Mouse (Mus musculus) spleen, postnatal 10 days (tissue): ENCODE measurements around the gene Nmbr.
A peak's percentile ranks its signal among the peaks of the same experiment; 100 is the strongest.

Source experiments
- DNase-seq, 2 experiments: peaks; one replicate each; pipeline ENCODE4 v3.0.0; 2021 to 2022; ENCODE audit warnings: low spot score in 2 of 2

The Nmbr gene

DNA sequence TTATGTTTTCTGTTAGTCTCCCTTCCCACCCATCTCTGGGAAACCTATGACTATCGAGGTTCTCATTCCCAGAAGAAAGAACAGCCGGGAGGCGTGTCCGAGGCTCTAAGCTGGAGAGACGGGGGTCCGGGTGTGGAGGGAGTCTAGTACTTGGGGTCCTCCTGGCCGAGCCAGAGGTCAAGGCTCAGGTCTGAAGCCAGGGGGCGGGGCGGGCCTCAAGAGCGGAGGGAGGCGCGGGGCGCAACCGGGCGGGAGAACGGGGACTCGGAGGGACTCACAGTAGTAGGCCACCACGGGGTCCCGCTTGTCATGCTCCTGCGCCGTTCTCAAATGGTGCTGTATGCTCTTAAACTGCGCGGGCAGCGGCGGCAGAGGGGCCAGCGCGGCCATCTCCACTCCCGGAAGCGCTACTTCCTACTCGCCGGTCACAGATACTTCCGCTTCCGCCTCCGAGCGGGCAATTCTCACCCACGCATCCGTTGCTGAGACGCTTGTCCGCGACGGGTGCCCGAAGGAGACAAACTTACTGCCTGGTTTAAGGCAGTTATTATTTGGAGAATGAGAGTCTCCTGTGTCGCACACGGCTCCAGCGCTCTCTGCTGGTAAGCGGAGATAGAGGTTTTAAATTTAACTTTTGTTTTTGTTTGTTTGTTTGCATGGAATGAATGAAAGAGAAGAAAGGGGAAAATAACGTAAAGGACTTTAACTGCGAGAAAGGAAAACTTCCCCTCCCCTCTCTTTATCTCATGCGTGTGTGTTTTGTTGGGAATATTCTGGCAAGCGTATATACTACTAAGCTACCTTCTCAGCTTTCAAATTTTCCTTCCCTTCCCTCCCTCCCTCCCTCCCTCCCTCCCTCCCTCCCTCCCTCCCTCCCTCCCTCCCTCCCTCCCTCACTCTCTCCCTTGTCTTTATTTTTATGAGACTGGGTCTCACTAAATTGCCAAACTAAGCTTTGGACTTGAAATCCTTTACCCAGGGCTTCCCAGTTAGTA, at the start of gene Nmbr, which contains the start of gene Vta1:
Gene Nmbr (plus strand): TSS at position 520 of the 995 bp plus-strand sequence.
Gene Vta1 (minus strand): TSS at position 489 of the 995 bp plus-strand sequence.
- peak; percentile 88 to 97 for DNase-seq

DNA sequence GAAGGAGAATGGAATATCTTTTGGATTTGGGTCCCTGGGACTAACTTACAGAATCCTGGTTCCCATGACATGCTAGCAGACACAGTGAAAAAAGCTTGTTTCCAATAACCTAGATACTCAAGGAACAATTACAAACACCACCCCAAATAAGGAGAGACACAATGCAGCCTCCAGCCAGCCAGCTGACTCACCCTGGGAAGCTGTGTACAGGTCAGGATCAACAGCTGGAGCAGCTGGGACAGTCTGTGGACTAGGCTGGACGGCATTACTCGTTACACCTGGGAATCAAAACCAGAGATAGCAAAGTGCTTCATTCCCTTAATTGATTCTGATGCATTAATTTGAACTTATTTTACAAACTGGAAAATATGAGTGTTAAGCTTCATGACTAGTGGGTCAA, 44.5 kb upstream of the Nmbr start:
- no peak for DNase-seq

DNA sequence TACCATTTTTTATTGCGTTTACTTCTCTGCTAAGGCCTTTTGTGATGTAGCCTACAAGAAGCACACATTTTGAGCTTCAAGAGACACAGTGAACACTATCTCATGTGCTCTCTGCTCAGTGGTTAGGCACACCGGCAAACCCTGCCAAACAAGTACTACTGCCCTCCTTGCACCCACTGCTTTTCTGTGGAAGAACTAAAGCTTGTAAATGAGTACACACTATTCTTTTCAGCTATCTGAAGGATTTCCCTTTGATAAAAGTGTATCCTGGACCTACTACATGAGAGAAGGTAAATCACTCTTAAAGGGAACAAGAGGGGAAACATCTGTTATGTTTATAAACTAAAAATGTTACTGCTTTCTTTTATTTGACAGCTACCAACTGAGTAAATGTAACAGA, 39.2 kb upstream of the Nmbr start:
- DNase-seq: no peak

- DNase-seq: no peak
Observed at GRCm38 (mm10) chr10:14685663-14686062, 19.7 kb upstream of the Nmbr start.

DNA sequence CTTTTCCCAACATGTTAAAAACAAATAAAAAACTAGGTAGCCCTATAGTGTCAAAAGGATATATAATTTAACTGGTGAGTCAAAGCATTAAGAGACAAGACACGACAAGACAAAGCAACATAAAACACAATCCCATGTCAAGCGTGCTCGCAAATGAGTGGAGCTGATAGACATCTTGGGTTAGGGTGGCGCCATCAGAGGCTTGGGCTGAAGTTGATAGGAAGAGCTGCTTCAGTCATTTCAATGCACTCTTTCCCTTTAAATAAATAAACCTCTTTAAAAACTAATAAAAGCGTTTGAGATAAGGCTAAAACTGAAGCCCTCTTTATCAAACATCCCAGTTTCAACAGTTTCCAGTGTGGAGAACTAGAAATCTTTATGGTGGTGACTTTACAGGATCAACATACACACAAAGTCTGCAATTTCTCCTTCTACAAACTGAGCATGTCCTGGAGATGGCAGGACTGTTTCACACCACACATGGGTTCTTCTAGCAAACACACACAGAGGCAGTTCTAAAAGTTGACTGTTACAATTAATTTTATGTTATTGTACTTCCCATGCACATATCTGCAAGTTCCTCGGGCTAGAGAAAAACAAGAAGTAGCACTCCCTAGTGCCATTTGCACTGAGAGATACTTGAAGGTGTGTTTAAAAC, 16.5 kb upstream of the Nmbr start:
- no peak for DNase-seq

- DNase-seq: no peak
Observed at GRCm38 (mm10) chr10:14690349-14690748, 15.0 kb upstream of the Nmbr start.

DNA sequence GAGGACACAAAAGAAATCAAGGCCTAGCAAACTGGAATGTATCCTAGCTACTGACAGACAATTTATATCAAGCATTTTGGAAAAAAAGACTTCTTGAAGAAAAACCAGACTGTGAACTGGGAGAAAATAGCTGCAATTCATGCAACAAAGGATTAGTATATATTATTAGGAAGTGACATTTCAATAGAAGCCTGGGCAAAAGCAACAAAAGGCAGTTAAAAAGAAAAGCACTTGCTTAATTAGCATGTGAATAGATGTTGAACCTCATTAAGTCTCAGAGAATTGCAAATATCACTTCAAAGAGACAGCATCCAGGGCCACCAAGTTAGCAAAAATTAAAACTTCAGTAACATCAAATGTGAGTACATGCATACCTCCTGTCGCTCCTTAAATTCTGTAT, 2.2 kb upstream of the Nmbr start:
- DNase-seq: no peak

DNA sequence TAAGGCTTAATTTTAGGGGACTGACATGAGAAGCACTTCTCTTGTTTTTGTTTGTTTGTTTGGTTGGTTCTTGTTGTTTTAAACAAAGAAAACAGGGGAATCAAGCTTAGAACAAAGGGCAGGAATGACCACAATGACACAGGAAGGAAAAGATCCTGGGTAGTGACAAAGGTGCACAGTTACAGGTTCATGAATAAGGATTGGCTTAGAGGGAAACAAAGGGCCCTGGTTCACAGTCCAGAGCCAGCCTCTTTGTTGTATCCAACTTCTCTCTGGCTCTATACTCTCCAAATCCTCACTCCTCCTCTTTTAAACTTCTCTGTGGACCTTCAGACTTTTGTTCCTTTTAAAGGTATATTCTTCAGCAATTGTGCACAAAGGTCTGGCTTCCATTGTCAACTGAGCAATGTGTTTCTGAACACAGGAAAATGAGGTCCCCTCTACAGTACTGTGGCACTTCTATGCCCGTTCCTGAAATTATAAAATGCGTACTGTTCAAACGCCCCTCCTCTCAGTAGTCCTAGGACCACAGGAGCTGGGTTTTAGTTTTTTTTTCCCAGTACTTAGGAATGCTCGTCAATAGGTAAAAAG, 1.5 kb upstream of the Nmbr start:
- no peak for DNase-seq

DNA sequence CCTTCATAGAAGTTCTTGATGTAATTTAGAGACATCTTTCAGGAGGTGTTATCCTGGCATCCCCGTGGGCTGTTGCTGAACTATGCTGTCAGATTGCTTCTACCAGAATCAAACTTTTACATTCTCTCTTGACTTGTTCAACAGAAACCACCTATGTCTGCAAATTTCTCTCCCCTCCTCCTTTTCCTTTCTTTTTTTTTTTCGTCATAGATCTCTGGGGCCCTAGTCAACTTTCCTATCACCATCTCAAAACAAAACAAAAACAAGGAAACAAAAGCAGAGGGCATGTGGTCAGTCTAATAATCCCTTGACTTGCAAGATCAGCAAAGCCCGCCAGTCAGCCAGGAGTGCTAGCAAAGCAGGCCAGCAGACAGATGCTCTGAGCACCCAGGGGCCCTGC, 12.7 kb downstream of the Nmbr start, which contains the start of gene Gje1:
Gene Gje1 (minus strand): TSS at position 101 of the 400 bp plus-strand sequence.
- no peak for DNase-seq

DNA sequence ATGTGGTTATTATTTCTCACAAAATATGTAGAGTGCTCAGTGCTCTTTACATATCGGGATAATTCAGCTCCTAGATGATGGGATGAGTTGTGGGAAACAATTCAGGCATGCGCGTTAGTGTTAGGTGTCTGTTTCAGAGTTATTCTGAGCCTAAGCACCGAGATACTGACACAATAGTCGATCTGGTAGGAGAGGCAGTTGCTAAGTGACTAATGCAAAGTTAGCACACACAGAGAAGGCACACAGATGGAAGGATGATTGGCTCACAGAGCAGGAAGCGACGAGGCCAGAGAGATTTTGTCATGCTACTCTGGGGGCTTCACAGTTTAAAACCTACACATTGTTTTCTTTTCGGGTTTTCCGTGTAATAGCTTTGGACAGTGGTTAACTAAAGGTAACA, 20.3 kb downstream of the Nmbr start:
- no peak for DNase-seq

GRCm38 (mm10) chr10:14734285-14734684, 28.9 kb downstream of the Nmbr start:
- no peak for DNase-seq

- DNase-seq: no peak
Observed at GRCm38 (mm10) chr10:14759665-14760558, 54.5 kb downstream of the Nmbr start.

GRCm38 (mm10) chr10:14760618-14761017, 55.2 kb downstream of the Nmbr start:
- DNase-seq: no peak

- DNase-seq: no peak
Observed at GRCm38 (mm10) chr10:14770227-14770910, 65.0 kb downstream of the Nmbr start.

- DNase-seq: no peak
Observed at GRCm38 (mm10) chr10:14774499-14774898, 69.1 kb downstream of the Nmbr start.

DNA sequence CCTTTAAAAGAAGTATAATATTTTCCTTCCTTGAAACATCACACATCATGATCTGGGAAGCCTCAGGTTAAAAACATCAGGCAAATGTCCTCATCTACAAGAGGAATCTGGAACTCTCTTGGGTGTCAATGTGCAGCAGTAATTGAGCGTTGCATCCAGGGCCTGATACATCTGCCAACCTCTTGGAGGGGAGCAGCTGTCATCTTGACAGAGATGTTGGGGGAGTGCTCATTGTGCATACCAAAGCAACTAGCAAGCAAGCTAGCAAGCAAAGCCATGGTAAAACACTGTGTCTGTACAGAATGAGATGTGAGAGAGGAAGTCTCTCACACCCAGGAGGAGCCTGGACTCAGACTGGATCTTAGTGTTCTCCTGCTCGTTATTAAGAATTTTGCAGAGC, 84.6 kb downstream of the Nmbr start:
- DNase-seq: no peak

DNA sequence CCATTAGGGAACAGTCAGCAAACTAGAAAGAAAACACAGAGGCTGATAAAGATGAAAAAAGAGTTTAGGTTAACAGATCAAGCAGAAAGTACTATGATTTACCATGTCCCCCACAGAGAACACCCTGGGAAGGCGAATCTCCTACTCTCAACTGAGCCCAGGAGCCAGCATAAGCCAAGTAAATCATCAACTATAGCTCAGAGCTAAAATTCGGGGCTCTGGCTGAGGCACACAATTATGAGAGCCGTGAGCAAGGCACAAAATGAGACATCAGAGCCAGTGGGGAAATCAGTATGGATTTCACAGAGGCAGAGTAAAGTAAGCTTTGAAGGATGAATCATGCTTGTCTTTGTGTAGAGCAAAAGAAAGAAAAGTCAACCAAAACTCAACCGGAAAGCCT, 111.6 kb downstream of the Nmbr start:
- DNase-seq: no peak
